Mouse (Mus musculus) large intestine, adult 2 months (tissue): Measurements from ENCODE around the gene Gpr6. TPM values are rescaled to one million over a fixed set of nuclear protein-coding genes. Genes with fewer than 3 reads are reported as not detected.

Experiments used
- polyA plus RNA-seq: library from polyadenylated mRNA; depleted of rRNA; stranded (reverse); fragments of >200 nt; gene quantifications from 2 replicates; pipeline ENCODE4 v1.2.3, GENCODE M21; 2012; rRNA removed

The Gpr6 gene
- polyA plus RNA-seq, 1 experiment, result 0.16 TPM

Other genes with a start within 250 kb of the Gpr6 start
- 7.4 and 9.5 TPM in 2 replicates for gene Cdc40, start 189.0 kb downstream of the Gpr6 start, polyA plus RNA-seq
- 0.68 and 0.91 TPM in 2 replicates for gene Wasf1, start 188.8 kb downstream of the Gpr6 start, polyA plus RNA-seq
- gene Fig4, start 231.0 kb upstream of the Gpr6 start, polyA plus RNA-seq, result 8.4 and 11.0 TPM in 2 replicates
- gene Ak9, start 231.7 kb upstream of the Gpr6 start, polyA plus RNA-seq, result not detected in 2 replicates